Mouse (Mus musculus): Measurements from ENCODE around the gene Spink8.

Spink8 gene

GRCm38 (mm10) chr9:109862397-109863044, 50.4 kb downstream of the Spink8 start:
- in situ Hi-C loops (cut with MboI; ENCODE audit: low pct_unique_long_range_greater_than_20kb in 1 of 2, low sequenced_read_pairs in 2 of 2, unreplicated experiment in 1 of 2) = no loop called here

DNA sequence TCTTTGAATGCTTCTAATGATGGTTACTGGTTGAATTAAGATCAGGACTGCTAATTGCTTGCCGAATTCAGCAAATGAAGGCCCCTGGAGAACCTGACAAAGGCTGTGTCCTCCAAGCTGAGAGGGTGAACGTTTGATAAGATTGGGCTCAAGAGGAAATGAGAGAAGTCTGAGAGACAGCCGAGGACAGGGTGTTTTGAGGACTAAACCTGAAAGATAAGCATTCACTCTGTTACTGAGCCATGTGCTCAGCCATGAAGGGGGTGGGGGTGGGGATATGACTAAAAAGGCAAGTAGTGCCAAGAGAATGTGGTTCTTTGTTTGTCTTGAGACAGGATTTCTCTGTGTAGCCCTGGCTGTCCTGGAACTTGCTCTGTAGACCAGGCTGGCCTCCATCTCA, 51.0 kb downstream of the Spink8 start:
- in situ Hi-C loops (cut with MboI; ENCODE audit: low pct_unique_long_range_greater_than_20kb in 1 of 2, low sequenced_read_pairs in 2 of 2, unreplicated experiment in 1 of 2) = no loop called here

GRCm38 (mm10) chr9:109866218-109866617, 54.1 kb downstream of the Spink8 start:
- in situ Hi-C loops (cut with MboI; ENCODE audit: low pct_unique_long_range_greater_than_20kb in 1 of 2, low sequenced_read_pairs in 2 of 2, unreplicated experiment in 1 of 2) = no loop called here

DNA sequence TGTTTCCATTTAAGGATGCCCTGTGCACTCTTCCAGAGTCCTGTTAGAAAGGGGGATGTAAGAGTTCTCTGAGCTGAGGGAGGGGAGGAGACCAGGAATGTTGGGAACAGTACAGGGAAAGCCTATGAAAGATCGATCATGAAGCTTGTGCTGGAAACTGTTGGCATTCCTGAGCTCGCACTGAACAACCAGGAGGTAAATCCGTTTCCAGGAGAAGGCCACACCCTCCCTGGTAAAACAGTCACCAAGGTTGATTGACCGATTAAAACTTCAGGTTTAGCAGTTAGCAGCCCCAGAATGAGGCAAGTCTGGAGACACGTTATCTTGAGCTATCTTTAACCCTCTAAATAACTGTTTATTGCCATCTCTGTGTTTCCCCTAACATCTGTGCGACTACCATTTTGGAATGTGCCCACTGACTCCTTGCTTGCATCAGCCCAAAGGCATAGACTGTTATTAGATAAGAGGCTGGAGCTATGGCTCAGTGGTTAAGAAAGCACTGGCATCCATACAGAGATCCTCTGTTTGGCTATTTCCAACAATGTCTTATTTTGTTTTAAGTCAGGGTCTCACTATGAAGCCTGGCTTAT, 59.0 kb downstream of the Spink8 start:
- in situ Hi-C loops (cut with MboI; ENCODE audit: low pct_unique_long_range_greater_than_20kb in 1 of 2, low sequenced_read_pairs in 2 of 2, unreplicated experiment in 1 of 2) = no loop called here

- in situ Hi-C loops (cut with MboI; ENCODE audit: low pct_unique_long_range_greater_than_20kb in 1 of 2, low sequenced_read_pairs in 2 of 2, unreplicated experiment in 1 of 2) = no loop called here
Measured at GRCm38 (mm10) chr9:109874797-109875691, 63.0 kb downstream of the Spink8 start, which contains the start of gene Cdc25a. Cdc25a (plus strand) TSS chr9:109875579.

- in situ Hi-C loops (cut with MboI; ENCODE audit: low pct_unique_long_range_greater_than_20kb in 1 of 2, low sequenced_read_pairs in 2 of 2, unreplicated experiment in 1 of 2) = no loop called here
Measured at GRCm38 (mm10) chr9:109875695-109876601, 63.9 kb downstream of the Spink8 start.
